Mouse (Mus musculus): ENCODE measurements around the gene Cby1.
"Not testable (repeated sequence)": the region's sequence is repeated elsewhere in the genome, so short reads cannot be mapped to it uniquely, and the experiment has no call there.

The Cby1 gene

GRCm38 (mm10) chr15:79658531-79659375 is at the start of gene Cby1, which contains the start of gene Fam227a:
Gene Cby1, plus strand, starts transcription at chr15:79659199.
Gene Fam227a, minus strand, starts transcription at chr15:79658956.
- peak; percentile 93 for DNase-seq (ENCODE audit: low spot score)

DNA sequence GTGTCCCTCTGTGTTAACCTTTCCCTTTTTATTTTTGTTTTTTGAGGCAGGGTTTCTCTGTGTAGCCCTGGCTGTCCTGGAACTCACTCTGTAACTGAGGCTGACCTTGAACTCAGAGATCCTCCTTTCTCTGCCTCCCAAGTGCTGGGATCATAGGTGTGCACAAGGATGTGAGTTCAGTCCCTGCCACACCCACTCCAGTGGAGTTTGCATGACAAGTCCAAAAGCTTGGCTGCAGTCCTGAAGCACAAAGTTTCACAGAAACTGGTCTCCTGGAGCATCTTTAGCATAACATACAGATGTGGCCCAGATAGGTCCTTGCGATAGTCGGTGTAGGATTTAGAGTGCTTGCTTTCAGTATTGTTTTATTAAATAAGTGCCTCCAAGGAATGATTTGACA is 49.8 kb upstream of the Cby1 start:
- DNase-seq (ENCODE audit: low spot score), result no peak

GRCm38 (mm10) chr15:79615501-79615900 is 43.5 kb upstream of the Cby1 start:
- DNase-seq (ENCODE audit: low spot score), result no peak

DNA sequence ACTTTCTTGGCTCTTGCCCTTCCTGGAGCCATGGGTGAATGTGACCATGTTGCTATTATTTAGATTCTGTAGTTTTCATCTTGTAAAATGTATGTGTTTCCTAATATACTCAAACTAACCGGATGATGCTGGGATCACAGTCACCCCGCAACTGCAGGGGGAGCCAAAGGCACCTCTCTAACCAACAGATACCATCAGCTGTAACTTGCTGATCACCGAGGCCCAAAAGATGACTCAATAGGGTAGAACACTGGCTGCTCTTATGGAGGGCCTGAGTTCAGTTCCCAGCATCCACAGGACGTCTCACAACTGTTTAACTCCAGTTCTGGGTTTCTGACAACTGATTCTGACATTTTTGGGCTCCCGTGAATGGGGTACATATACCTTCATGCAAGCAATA is 42.3 kb upstream of the Cby1 start:
- DNase-seq (ENCODE audit: low spot score), result no peak

DNA sequence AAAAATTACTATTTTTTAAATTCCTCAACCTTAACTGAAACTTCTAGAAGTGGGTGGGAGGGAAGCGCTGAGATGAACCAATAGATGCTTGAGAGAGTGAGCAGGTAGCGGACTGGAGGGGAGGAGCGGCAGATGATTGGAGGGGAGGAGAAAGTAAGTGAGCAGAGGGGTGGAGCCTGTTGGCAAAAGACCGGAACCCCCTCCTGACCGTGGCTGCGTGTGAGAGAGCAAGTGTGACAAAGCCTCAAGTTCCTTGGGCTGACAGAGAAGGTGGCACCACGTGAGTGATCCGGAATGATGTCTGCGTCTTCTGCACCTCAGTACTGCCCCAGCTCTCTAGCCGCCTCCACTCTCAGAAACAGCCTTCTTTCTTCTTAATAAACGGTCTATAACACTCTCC is 41.9 kb upstream of the Cby1 start:
- peak; percentile 51 for DNase-seq (ENCODE audit: low spot score)

DNA sequence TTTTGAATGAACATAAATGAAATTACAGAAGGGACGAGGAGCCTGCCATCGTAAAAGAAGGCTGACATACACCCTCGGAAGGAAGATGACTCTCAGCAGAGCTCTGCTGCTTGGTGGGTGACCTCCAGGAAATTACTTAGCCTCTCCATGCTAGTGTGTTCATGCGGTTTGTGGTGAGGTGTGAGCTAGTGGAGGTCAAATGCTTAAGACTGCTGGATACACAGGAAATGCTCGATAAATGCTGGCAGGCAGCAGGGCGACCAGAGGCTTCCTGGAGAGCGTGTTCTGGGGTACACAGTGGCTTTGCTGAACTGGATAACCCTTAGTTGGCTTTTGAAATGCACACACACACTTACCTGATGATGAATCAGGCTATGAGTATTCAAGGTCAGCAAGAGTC is 40.5 kb upstream of the Cby1 start:
- DNase-seq (ENCODE audit: low spot score), result no peak

DNA sequence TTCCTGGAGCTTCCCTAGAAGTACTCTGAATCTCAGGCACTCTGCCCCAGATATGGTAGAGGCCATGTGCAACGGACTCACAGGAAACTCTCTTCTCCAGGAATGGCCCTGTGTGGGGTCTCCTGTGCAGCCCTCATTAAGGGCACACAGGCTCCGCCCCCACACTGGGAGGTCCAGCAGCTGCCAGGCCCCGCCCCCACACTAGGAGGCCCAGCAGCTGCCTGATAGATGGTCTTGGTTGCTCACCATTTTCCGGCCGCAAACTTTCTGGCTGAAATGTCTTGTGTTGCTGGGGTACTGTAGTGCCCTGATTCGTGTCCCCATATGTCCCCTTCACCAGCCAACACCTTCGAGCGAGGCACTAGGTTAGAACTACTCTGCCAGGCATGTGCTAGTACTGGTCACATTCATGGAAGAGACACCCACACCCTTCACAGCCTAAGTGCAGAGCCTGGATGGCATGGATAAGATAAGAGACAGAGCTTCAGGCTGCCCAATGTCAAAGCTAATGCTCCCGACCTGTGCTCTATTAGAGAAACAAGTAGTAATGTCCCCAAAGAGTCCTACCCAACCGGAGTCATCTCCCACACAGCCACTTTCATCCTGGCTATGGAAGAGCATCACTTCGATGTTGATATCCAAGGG is 39.1 kb upstream of the Cby1 start:
- DNase-seq (ENCODE audit: low spot score), result peak; percentile 61

DNA sequence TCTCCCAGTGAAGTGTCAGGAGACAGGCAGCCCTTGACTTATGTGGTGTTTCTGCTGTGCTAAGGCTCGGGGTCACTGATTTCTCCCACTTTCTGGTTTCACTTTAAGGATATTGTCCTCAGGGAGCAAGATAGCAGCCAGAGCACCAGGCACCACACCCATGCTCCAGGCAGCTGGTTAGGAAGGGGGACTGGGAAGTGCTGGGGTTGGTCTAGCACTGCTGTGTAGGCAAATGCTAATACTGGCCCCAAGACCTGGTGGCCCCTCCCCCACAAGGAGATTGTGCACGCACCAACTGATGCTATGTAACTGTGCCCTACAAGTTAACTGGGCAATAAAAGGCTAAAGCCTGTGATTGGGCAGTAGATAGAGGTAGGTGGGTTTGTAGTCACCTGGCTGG is 28.5 kb upstream of the Cby1 start:
- no peak for DNase-seq (ENCODE audit: low spot score)

DNA sequence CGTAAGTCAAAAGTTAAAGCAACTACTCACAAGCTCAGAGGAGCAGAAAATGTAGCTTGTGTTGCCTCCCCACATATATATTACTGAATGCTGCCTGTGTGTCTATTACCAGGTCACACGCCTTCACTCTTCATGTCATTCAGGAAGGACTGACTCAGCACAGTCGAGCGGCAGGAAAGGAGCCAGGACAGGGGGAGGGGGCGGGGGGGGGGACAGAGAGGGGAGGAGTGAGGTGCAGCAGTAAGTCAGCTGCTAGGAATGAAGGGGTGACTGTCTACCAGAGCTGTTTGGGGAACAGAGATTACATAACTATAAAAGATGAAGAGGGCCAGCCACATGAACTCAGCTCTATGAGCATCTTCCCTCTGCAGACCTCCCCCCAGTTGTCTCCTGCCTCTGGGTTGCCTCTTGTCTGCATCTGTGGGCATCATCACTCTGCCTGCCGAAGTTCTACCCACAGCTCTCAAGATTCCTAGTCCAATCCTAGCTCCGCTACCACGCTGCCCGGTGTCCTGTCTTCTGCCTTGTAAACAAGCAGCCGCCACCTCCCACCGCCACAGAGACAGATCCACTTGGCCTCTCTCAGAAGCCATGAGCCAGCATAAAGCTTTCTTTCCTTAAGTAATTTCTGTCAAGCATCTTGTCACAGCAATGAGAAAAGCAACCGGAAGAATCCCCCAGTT is 17.7 kb upstream of the Cby1 start:
- DNase-seq (ENCODE audit: low spot score), result no peak

DNA sequence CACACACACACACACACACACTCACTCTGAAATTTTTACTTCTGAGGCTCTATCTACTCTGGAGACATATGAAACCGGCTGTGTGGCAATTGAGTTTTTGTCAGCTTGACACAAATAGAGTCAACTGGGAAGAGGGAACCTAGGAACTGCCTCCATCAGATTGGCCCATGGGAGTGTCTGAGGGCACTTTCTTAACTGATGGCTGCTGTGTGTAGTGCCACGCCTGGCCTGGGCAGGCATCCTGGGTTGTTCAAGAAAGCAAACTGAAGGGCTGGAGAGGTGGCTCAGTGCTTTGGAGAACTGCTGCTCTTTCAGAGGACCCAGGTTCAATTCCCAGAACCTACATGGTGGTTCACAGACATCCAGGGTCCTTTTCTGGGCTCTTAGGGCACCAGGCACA is 13.5 kb upstream of the Cby1 start:
- no peak for DNase-seq (ENCODE audit: low spot score)

DNA sequence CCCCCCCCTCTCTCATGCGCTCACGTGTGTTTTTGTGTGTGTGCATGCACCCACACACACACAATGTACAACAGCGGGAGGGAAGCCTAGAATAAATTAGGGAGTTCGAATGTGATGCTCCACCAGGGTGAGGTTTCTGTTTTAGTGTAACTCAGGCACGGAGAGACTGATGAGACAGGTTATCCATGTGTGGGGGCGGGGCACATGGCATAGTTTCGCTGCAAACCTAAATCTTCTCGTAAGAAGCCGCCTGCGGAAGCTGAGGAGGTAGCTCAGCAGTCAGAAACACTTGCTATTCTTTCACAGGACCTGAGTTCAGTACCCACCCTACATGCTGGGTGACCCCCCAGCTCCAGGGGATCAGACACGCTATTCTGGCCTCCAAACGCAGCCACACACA is 10.9 kb upstream of the Cby1 start:
- DNase-seq (ENCODE audit: low spot score), result no peak

DNA sequence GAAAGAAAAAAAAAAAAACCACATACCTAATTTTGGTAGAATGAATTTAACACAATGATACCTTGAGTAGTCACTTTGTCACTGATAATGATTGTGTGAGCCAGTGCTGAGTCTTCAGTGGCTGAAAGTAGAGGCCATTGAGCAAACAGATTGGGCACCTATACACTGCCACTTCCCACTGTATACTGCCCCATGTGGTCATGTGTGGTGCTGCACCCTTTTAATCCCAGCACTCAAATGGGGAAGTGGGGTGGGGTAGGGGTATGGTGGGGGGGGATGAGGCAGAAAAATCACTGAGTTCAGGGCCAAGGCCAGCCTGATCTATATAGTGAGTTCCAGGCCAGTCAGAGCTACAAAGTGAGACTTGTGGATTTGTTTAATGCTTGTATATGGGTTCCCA is 8.4 kb upstream of the Cby1 start:
- DNase-seq (ENCODE audit: low spot score), result no peak

DNA sequence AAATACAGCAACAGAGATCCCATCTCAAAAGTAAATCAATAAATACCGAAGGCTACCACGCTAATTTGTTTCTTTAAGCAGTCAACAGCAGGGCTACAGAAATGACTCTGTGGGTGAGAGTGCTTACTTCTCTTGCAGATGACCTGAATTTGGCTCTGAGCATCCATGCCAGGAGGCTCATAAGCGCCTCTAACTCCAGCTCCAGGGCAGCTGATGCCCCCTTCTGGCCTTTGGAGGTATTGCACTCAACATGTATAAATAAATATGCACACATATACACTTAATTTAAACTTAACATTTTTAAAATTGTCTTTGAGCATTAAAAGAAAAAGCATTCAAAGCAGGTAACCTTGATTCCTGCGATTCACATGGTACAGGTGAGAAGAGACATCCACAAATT is 7.5 kb upstream of the Cby1 start:
- peak; percentile 51 for DNase-seq (ENCODE audit: low spot score)

- DNase-seq (ENCODE audit: low spot score), result no peak
Observed at GRCm38 (mm10) chr15:79656451-79656850, 2.5 kb upstream of the Cby1 start.

GRCm38 (mm10) chr15:79657837-79658530 is 1.0 kb upstream of the Cby1 start:
- DNase-seq (ENCODE audit: low spot score), result peak; percentile 79

DNA sequence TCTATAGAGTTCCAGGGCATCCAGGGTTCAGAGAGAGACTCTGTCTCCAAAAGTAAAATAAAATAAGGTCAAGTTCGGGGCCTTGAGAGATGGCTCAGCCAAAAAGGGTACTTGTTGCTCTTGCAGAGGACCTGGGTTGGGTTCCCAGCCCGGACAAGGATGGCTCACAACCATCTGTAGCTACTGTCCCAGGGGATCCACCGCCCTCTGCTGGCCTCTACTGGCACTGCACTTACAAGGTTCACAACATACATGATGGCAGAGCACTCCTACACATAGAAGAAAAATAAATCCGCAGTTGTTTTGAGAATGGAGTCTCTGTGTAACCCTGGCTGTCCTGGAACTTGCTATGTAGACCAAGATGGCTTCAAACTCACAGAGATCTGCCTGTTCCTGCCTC is 2.9 kb downstream of the Cby1 start:
- DNase-seq (ENCODE audit: low spot score), result peak; percentile 58

- DNase-seq (ENCODE audit: low spot score), result no peak
Observed at GRCm38 (mm10) chr15:79664666-79665065, 5.7 kb downstream of the Cby1 start.

DNA sequence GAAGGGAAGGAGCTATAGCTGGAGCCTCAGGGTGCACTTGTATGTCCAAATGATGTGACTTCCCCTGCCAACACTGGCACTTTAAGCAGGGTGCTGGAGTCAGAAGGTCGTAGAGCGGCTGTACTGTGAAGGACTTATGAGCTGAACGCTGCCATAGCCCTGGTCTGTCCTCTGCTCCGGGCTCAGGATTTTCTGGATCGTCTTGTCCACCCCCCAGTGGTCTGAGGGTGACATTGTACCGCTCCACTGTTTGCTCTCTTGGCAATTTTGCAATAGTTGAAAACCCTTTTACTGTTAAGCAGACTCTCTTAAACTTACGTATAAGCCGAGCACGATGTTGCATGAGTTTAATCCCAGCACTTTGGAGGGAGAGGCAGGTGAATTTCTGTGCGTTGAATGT is 10.2 kb downstream of the Cby1 start:
- no peak for DNase-seq (ENCODE audit: low spot score)

DNA sequence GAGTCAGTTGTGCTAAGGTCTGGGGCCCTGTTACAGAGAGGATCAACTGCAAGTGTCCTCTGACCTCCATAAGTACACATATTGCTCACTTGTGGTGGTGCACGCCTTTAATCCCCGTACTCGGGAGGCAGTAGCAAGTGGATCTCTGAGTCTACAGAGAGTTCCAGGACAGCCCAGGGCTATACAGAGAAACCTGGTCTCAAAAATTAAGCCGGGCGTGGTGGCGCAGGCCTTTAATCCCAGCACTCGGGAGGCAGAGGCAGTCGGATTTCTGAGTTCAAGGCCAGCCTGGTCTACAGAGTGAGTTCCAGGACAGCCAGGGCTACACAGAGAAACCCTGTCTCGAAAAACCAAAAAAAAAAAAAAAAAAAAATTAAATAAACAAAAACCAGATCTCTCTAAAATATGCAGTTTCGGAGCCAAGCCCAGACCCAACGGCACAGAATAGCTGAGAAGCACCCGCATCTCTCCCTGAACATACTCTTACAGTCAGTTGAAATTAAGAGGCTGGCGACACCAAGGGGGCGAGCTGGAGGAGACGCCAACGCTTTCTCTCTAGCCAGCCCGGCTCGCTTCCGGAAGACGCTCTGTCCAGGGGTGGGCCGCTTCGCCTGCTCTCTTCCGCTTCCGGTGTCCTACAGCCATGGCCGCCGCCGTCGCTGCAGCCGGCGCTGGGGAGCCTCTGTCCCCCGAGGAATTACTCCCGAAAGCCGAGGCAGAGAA is 11.4 kb downstream of the Cby1 start, which contains the start of gene Tomm22:
TSS of gene Tomm22 (plus strand) at position 613 of the 723 bp plus-strand sequence.
- peak; percentile 92 for DNase-seq (ENCODE audit: low spot score)

DNA sequence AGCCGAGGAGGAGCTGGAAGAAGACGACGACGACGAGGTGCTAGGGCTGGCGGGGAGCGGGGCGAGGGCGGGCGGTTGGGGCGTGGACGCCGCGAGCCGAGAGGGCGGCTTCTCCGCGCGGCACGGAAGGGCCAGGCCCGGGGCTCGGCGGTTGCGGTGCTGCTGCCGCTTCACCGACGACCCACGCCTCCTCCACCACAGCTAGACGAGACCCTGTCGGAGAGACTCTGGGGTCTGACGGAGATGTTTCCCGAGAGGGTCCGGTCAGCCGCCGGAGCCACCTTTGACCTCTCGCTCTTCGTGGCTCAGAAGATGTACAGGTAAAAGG is 11.9 kb downstream of the Cby1 start:
- DNase-seq (ENCODE audit: low spot score), result peak; percentile 48

DNA sequence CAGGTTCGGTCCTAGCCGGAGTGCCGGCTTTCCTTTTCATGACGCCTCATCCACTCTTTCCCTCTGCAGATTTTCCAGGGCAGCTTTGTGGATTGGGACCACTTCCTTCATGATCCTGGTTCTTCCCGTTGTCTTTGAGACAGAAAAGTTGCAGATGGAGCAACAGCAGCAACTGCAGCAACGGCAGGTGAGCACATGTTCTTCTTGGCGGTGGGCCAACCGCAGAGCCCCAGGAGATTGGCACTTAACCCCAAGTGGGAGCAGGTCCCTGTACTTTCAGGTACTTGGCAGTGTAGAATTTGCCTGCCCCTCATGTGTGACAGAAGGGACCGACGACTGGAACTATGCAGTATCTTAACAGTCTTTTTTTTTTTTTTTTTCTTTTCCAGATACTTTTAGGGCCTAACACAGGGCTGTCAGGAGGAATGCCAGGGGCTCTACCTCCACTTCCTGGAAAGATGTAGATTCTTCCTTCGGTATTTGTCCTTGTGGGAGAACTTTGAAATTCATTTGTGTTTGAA is 12.9 kb downstream of the Cby1 start:
- DNase-seq (ENCODE audit: low spot score), result not testable (repeated sequence)

DNA sequence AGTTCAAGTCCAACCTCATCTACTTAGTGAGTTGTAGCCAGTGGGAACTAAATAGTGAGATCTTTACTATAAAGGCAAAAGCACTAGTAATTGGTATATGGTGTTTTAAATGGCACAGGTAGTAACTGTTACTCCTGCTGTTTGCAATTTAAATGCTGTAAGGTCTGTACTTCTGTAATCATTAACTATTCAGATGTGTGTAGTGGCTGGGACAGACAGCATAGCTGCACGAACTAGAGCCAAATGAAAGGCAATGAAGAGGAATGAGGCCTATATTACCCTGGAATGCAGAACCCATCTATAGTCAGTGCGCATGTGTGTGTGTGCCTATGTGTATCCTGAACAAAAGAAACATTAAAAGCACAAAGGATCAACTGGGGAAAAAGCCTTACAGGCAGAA is 18.9 kb downstream of the Cby1 start:
- DNase-seq (ENCODE audit: low spot score), result no peak
